Mouse (Mus musculus) cortical plate, adult 2 months (tissue): ENCODE results near the gene Abhd17c.

ENCODE experiments used
- CTCF ChIP-seq: fragments of 200-500 bp; IDR thresholded peaks from 2 replicates; pipeline ENCODE4 v1.5.1; 2011; ENCODE audit warnings: mild to moderate bottlenecking, control low read depth, low read length; ENCODE audit not compliant: insufficient read depth; ENCODE audit errors: extremely low read depth
- POLR2A ChIP-seq: fragments of 200-500 bp; IDR thresholded peaks from 2 replicates; pipeline ENCODE4 v1.6.1; 2011; ENCODE audit warnings: mild to moderate bottlenecking, low read length, control low read depth; ENCODE audit not compliant: insufficient read depth; ENCODE audit errors: extremely low read depth

GRCm38 (mm10) chr7:84152374-84152773 is 681 bp upstream of the Abhd17c start:
- TF ChIP-seq CTCF (no peak), POLR2A (no peak)
